Mouse (Mus musculus): ENCODE data around the gene Kif3b. TPM values are rescaled to one million over a fixed set of nuclear protein-coding genes. Genes with fewer than 3 reads are reported as not detected.
"Not testable (repeated sequence)": the region's sequence is repeated elsewhere in the genome, so short reads cannot be mapped to it uniquely, and the experiment has no call there.

The Kif3b gene
- 6.5 and 7.3 TPM in 2 replicates for polyA plus RNA-seq (2015; fragmentation: Nextera tagmentation; extraction: Ambion mirVana)

DNA sequence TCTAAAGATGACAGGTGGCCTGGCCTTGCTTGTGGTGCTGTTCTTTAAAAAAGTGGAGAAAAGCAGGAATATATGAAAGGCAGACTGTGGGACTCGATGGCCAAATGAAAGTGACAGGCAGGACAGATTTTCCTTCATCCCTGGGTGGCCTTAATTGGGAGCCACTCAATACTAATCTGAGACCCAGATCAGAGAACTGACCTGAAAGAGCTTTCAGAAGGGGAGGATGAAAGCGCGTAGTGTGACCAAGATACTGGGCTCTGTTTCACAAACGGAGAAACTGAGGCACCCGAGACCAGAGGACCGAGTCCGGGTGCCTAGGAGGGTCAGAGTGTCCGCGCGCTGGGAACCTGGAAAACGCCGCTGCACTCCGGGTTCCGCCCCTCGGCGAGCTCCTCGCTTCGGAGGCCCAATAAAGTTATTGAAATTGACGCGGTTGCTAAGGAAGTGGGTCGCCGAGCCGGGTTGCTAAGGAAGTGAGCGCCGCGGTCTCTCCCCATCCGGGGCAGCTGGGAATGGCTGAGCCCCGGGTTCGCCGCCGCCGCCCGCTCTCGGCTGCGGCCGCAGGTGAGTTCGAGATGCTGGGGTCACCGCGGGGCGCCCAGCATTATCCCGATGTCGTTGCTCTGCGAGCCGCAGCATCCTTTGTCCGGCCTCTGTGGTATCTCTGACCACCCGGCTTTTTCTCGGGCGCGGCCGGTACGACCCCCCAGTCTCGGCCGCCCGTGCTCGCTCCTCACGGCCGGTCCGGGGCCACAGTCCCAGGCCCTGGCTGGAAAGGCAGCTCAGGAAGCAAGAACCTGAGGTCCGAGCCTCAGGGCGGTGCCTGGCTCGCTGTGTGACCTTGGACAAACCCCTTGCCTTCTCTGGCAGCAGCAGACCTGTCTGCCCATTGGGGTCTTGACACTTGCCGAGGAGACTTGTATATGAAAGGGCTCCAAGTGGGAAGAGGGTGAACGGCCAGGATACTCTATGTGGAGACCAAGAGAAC is at the start of gene Kif3b:
Kif3b (plus strand) TSS at position 476 of the 991 bp plus-strand sequence.
- peak; percentile 88 for DNase-seq (ENCODE audit: low spot score)

DNA sequence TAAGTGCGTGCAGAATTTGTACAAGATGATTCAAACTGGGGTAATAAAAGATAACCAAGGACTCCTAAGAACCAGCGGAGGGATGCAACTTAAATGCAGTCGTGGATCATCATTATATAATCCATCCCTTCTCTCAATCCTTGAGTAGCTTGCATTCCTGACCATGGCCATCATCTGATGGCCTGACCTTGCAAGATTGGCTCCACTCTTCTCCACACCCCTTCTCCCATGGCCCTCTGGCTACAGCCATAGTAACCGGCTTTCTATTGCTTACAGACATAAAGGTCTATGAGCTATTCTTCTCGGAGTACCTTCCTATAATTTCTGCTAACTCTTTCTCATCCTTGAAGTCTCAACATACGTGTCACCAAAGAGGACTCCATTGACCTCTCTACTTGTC is 49.1 kb upstream of the Kif3b start:
- no peak for DNase-seq (ENCODE audit: low spot score)

- DNase-seq (ENCODE audit: low spot score), result no peak
These were observed 41.5 kb upstream of the Kif3b start for GRCm38 (mm10) chr2:153249751-153250150.

DNA sequence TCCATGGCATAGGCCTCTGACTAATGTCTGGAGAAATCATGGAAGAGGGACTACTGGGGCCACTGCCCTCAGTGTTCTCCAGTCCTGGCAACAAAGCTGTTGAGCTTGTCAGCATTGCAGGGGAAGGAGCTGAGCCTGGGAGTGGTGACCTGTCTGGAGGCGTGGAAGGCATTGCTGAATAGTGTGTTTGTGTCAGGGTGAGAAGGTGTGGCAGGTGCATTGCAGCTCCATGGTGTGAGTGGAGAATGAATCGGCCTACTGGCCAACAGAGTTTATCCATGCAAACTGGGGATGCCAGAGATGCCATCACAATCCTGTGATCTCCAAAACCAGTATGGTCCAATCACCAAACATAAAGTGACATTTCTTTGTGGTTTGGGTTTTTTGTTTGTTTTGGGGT is 34.6 kb upstream of the Kif3b start:
- DNase-seq (ENCODE audit: low spot score), result no peak

DNA sequence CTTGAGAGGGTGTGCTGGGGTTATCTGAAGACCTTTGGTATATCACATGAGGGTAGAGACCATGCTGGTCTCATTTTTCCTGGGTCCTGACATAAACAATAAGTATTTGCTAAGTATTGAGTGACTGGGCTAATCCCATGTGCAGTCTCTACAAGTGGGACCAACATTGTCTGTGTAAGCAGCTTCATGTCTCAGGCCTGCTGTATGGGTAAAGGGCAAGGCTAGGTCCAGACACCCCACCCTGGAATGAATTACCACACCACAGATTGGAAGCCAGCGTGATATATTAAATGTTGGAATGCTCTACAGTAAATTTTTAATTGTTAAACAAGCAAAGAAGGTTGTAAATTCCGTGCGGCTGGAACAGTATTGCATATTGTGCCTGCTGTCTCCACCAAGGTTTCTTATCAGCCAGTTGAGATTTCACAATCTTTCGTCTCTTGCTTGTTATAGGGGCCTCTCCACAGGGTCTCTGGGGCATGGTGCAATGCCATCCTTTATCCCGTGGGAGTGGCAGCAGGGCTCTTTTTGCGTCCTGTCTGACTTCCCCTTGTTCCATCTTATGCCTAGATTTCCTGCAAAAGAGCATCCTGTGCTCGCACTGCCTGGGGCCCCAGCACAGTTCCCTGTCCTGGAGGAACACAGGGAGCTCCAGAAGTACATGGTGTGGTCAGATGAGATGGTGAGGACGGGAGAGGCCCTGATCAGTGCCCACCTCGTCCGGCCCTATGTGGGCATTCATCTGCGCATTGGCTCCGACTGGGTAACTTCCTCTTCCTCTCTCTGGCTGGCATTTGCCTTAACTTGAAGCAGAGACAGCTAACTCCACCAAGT is 32.0 kb upstream of the Kif3b start:
- DNase-seq (ENCODE audit: low spot score), result no peak

- DNase-seq (ENCODE audit: low spot score), result peak; percentile 65
These were observed 31.1 kb upstream of the Kif3b start for GRCm38 (mm10) chr2:153259864-153260674.

DNA sequence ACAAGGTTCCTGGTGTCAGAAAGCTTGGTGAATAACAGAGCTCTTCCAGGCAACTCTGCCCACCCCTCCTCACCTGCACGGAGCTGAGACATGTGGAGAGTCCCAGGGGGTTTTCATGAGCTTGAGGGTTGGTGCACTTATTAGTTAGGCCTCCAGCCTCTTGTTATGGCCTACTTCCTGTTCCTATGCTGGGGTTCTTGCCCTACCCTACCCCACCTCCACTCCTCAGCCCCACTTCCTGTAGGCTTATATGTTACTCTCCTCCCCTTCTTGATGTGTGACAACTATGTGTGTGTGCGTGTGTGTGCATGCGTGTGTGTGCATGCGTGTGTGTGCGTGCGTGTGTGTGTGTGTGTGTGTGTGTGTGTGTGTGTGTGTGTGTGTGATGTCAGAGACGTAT is 28.2 kb upstream of the Kif3b start:
- DNase-seq (ENCODE audit: low spot score), result peak; percentile 80

DNA sequence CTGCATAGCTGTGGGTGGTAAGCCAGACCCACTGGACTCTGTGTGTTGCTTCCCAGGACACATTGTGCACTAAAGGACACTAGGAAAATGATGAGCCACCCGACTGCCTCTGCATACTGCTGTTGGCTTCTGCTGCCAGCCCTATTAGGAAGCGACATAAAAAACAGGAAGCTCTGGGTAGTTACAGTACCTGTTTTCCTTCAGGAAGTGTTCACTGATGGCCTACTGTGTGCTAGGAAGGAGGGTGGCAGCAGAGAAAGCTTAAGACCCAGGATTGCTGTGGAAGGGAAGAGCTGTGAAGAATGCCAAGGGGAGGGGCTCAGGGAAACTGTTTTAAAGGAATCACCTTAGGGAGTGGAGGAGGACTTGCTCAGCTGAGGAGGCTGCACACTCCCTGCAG is 23.9 kb upstream of the Kif3b start:
- no peak for DNase-seq (ENCODE audit: low spot score)

GRCm38 (mm10) chr2:153270231-153270915 is 20.8 kb upstream of the Kif3b start:
- DNase-seq (ENCODE audit: low spot score), result not testable (repeated sequence)

DNA sequence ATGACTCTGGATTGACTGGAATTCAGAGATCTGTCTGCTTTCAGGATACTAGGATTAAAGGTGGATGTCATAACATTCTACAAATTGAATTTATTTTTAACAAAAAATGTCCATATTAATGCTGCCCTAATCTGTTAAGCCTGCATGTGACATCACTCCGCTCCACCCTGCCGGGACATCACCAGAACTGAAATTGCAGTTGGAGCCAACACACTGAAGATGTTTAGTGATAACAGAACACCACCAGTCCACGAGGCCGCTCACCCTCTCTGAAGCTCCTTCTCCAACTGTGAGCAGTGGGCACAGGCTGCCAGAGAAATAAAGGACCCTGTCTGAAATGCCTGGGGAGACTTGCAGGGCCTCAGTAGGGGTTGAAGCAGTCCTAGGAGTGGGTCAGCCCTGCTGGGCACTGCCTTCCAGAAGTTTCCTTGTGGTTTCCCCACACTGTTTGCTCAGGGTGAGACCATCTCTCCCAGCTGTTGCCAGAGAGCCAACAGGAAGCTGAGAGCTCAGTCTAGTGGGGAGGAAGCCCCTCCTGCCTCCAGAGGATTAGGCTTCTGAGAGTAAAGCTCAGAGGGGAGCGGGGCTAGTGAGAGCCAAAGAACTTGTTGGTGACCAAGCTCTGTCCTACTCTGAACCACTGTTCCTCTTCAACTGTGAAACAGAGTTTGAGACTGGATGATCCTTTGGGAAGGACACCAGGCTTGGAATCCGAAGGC is 16.9 kb upstream of the Kif3b start:
- not testable (repeated sequence) for DNase-seq (ENCODE audit: low spot score)

GRCm38 (mm10) chr2:153274919-153275247 is 16.3 kb upstream of the Kif3b start:
- DNase-seq (ENCODE audit: low spot score), result no peak

GRCm38 (mm10) chr2:153275577-153275976 is 15.6 kb upstream of the Kif3b start:
- not testable (repeated sequence) for DNase-seq (ENCODE audit: low spot score)

DNA sequence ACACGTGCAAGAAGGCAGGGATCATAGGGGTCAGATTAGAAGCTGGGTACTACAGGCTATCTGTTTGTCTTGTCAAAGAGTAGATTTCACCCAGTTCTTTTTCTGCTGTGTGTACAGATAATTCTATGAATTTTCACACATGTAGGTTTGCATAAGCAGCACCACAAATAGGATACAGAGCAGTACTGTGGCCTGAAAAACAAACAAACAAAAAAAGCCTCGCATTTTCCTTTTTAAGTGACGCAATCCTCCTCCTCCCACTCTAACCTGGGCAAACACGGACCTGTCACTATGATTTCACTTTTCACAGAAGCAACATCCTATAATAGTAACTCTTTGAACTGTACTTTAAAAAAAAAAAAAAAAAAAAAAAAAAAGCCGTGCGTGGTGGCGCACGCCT is 14.8 kb upstream of the Kif3b start:
- DNase-seq (ENCODE audit: low spot score), result no peak

DNA sequence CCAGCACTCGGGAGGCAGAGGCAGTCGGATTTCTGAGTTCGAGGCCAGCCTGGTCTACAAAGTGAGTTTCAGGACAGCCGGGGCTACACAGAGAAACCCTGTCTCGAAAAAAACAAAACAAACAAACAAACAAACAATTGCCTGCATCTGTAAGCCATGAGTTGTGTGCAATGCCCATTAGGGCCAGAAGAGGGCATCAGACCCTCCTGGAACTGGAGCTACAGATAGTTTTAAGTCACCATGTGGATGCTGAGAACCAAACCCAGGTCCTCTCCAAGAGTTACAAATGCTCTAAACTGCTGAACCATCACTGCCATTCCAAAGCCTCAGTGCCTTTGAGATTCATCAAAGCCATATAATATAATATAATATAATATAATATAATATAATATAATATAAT is 14.4 kb upstream of the Kif3b start:
- DNase-seq (ENCODE audit: low spot score), result not testable (repeated sequence)

DNA sequence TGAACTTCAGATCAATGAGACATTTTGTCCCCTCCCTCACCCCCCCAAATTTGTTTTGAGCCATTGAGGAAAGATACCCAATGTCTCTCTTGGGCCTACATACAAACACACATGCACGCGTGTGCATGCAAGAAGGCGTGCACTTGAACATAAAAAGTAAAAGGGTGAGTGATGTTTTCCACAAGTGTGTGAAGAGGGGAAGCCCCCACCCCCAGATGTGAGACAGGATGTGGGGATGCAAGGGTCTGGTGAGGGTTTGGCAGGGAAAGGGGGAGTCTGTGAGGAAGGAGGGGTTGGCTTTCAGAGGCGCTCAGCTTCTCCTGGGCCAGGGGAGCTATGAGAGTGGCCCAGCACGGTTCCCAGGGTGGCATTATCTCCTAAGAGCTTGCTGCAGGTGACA is 12.9 kb upstream of the Kif3b start:
- DNase-seq (ENCODE audit: low spot score), result peak; percentile 51

- DNase-seq (ENCODE audit: low spot score), result no peak
These were observed 7.3 kb upstream of the Kif3b start for GRCm38 (mm10) chr2:153283919-153284318.

DNA sequence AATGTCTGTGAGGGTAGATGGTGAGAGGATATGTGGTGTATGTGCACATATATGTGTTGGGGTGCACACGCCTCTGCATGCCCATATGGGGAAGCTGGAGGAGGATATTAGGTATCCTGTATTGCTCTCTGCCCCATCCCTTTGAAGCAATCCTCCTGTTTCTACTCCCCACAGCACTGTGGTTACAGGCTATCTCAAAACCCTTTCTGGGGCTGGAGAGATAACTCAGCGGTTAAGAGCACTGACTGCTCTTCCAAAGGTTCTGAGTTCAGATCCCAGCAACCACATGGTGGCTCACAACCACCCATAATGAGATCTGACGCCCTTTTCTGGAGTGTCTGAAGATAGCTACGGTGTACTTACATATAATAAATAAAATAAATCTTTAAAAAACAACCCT is 4.7 kb upstream of the Kif3b start:
- no peak for DNase-seq (ENCODE audit: low spot score)

- DNase-seq (ENCODE audit: low spot score), result no peak
These were observed 3.4 kb upstream of the Kif3b start for GRCm38 (mm10) chr2:153287835-153288234.

DNA sequence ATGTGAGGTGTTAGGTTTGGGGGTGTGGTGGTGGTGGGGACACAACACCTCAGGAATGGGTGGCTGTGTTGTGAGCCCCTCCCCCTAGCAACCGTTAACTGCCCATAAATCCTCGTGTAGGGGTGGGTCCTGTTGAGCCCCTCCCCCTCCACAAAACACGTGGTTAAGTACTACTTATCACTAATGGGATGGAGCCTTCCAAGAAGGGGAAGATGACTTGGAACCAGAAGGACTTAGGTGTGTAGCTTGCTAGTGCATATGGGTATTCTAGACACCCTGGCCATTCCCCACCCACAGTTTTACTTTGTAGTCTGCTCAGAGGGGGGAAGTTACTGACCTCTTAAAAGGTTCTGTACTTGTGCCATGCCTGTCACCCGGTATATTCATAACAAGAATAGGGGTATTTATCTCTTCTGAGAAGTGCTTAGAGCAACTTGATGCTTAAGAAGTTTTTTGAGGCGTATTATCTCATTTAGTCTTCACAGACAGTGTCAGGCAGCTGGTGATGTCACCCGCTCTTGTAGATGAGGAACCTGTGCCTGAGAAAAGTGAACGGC is 1.2 kb downstream of the Kif3b start:
- DNase-seq (ENCODE audit: low spot score), result no peak

GRCm38 (mm10) chr2:153295196-153295595 is 4.0 kb downstream of the Kif3b start:
- DNase-seq (ENCODE audit: low spot score), result no peak
